Mouse (Mus musculus): ENCODE data around the gene Timm13.

- no peak for TF ChIP-seq CTCF (IDR thresholded peaks at IDR 0.05; ENCODE audit: borderline replicate concordance, insufficient read depth, low read depth, low read length)
- TF ChIP-seq POLR2A (IDR thresholded peaks at IDR 0.05; ENCODE audit: borderline replicate concordance, insufficient read depth, low read length): peak; percentile 64; the same call in 1 of the 2 replicates
Observed at GRCm38 (mm10) chr10:80917779-80918434, 17.1 kb upstream of the Timm13 start, which contains the start of gene Lmnb2.
